9 mouse cellular contexts compared by ENCODE assay signal in genomic region chr8:11701033-11701362, GRCm38 (mm10). TPM values are rescaled to one million over a fixed set of nuclear protein-coding genes. Genes with fewer than 3 reads are reported as not detected.
A peak's percentile ranks its signal among the peaks of the same experiment; 100 is the strongest.
DNase-seq lines count a peak whose midpoint lies in the region; ATAC-seq and TF ChIP-seq lines count a peak whose summit lies in the region.
"Had no signal": no experiment of that assay in that cellular context is flagged by ENCODE, and none has a peak within 500 bp of the region (broad histone marks: within the 10 kb centered on the region; RNA-seq: fewer than 3 reads in every experiment).

1700016D06Rik (minus strand) TSS chr8:11701063.

- WGBS in heart, embryonic 10.5 days: 64% methylated on average over 6 of the region's 6 CpGs
- 75% methylated on average over 6 of the region's 6 CpGs for WGBS in hindbrain, embryonic 11.5 days
- 43% methylated on average over 6 of the region's 6 CpGs for WGBS in liver, postnatal 0 days (ENCODE audit: insufficient replicate concordance)

- peaks cover 24% of the 10 kb centered on the region for H3K4me1 ChIP-seq in heart, embryonic 10.5 days
- peaks cover 2% of the 10 kb centered on the region for H3K4me1 ChIP-seq in ES-Bruce4 (ENCODE audit: control insufficient read depth, insufficient read depth, low read length)
- 0 out of 2 replicates have a peak, but pooled peaks cover 4% of the 10 kb centered on the region for H3K4me1 ChIP-seq in hindbrain, embryonic 11.5 days (replicated peaks; ENCODE audit: control insufficient read depth, insufficient read depth, low read length)
- H3K4me1 ChIP-seq in liver, postnatal 0 days (ENCODE audit: insufficient read depth): no peaks in the 10 kb centered on the region

- H3K36me3 ChIP-seq in heart, embryonic 10.5 days: no peaks in the 10 kb centered on the region
- H3K36me3 ChIP-seq in ES-Bruce4 (ENCODE audit: control insufficient read depth, insufficient read depth, low read length, poor library complexity, severe bottlenecking): no peaks in the 10 kb centered on the region
- H3K36me3 ChIP-seq in hindbrain, embryonic 11.5 days (ENCODE audit: control insufficient read depth, insufficient read depth, low read length): no peaks in the 10 kb centered on the region
- no peaks in the 10 kb centered on the region for H3K36me3 ChIP-seq in liver, postnatal 0 days (replicated peaks; ENCODE audit: insufficient read depth, low read length)

- TF ChIP-seq POLR2A in ES-Bruce4 (IDR thresholded peaks at IDR 0.05; ENCODE audit: insufficient read depth, low read length): no peak

- peak within 1 kb of the TSS; percentile 48 for H3K4me3 ChIP-seq in heart, embryonic 10.5 days
- H3K4me3 ChIP-seq in ES-Bruce4 (ENCODE audit: low read depth, low read length): peak within 1 kb of the TSS; percentile 33
- no peak within 1 kb of the TSS for H3K4me3 ChIP-seq in hindbrain, embryonic 11.5 days (ENCODE audit: low read depth, low read length)
- no peak within 1 kb of the TSS for H3K4me3 ChIP-seq in liver, postnatal 0 days (ENCODE audit: low read depth, low read length)

- peak within 1 kb of the TSS; percentile 33 for H3K4me2 ChIP-seq in hindbrain, embryonic 11.5 days (replicated peaks; ENCODE audit: low read depth, low read length)
- H3K4me2 ChIP-seq in liver, postnatal 0 days (ENCODE audit: low read depth, low read length): peak within 1 kb of the TSS; percentile 26; the same call in 1 of the 2 replicates

- ATAC-seq in hindbrain, embryonic 11.5 days (ENCODE audit: low FRiP score): no peak
- ATAC-seq in liver, postnatal 0 days: no peak
- ATAC-seq in inflammation-experienced regulatory T-cells, adult 6 months: no peak

- peak within 1 kb of the TSS; percentile 6; the same call in 1 of the 2 replicates for H3K9ac ChIP-seq in ES-Bruce4 (ENCODE audit: low read depth, poor library complexity, severe bottlenecking)
- 0 out of 2 replicates have a peak within 1 kb of the TSS, but pooled peaks have one; percentile 37 for H3K9ac ChIP-seq in hindbrain, embryonic 11.5 days (ENCODE audit: low read depth, low read length)
- no peak within 1 kb of the TSS for H3K9ac ChIP-seq in liver, postnatal 0 days (replicated peaks)

- TF ChIP-seq EP300 in ES-Bruce4 (IDR thresholded peaks at IDR 0.05; ENCODE audit: insufficient read depth, low read depth, low read length): no peak
- no peak for TF ChIP-seq EP300 in liver, postnatal 0 days (IDR thresholded peaks at IDR 0.05; ENCODE audit: low read depth)

- peak within 1 kb of the TSS; percentile 39 for H3K27ac ChIP-seq in heart, embryonic 10.5 days
- H3K27ac ChIP-seq in ES-Bruce4 (ENCODE audit: insufficient read depth, low read length): no peak within 1 kb of the TSS
- H3K27ac ChIP-seq in hindbrain, embryonic 11.5 days (ENCODE audit: low read depth, low read length): no peak within 1 kb of the TSS
- no peak within 1 kb of the TSS for H3K27ac ChIP-seq in liver, postnatal 0 days (ENCODE audit: low read depth)

- no peaks in the 10 kb centered on the region for H3K9me3 ChIP-seq in heart, embryonic 10.5 days
- H3K9me3 ChIP-seq in ES-Bruce4 (replicated peaks; ENCODE audit: control insufficient read depth, insufficient read depth, low read length, poor library complexity, severe bottlenecking): no peaks in the 10 kb centered on the region
- no peaks in the 10 kb centered on the region for H3K9me3 ChIP-seq in hindbrain, embryonic 11.5 days (ENCODE audit: control insufficient read depth, low read length)
- H3K9me3 ChIP-seq in liver, postnatal 0 days (ENCODE audit: low read length): no peaks in the 10 kb centered on the region

- DNase-seq in heart, embryonic 10.5 days (ENCODE audit: low spot score): no peak
- DNase-seq in heart, adult 9 months (ENCODE audit: low spot score in 2 of 2): no peak
- DNase-seq in hindbrain, embryonic 11.5 days (ENCODE audit: low spot score): no peak
- no peak for DNase-seq in liver, postnatal 0 days
- no peak for DNase-seq in T-cell, adult 2 months (ENCODE audit: low spot score)
- DNase-seq in ovary, adult 18-20 months (ENCODE audit: low spot score): no peak

- no peak for TF ChIP-seq CTCF in ES-Bruce4 (IDR thresholded peaks at IDR 0.05; ENCODE audit: low read depth, low read length)
- TF ChIP-seq CTCF in liver, postnatal 0 days (IDR thresholded peaks at IDR 0.05; ENCODE audit: low read depth): no peak

- peaks cover 24% of the 10 kb centered on the region; the same call in 1 of the 2 replicates for H3K27me3 ChIP-seq in heart, embryonic 10.5 days (ENCODE audit: insufficient read depth, poor library complexity, severe bottlenecking)
- H3K27me3 ChIP-seq in ES-Bruce4 (ENCODE audit: control insufficient read depth, insufficient read depth, low read length, poor library complexity, severe bottlenecking): no peaks in the 10 kb centered on the region
- H3K27me3 ChIP-seq in hindbrain, embryonic 11.5 days (ENCODE audit: control insufficient read depth, insufficient read depth, low read length): no peaks in the 10 kb centered on the region
- H3K27me3 ChIP-seq in liver, postnatal 0 days (ENCODE audit: insufficient read depth, low read length): peaks cover 4% of the 10 kb centered on the region; the same call in 1 of the 2 replicates

RNA-seq across cellular contexts. Expression of gene 1700016D06Rik, which starts in this region (rescaled TPM):
- polyA plus RNA-seq in heart, embryonic 10.5 days (2016; fragmentation: Nextera tagmentation; extraction: Ambion mirVana): not detected in 2 replicates
- polyA plus RNA-seq in ES-Bruce4 (2011; ENCODE audit: insufficient read depth, insufficient read length, low read depth, missing spikeins): not detected in 2 replicates
- polyA plus RNA-seq in hindbrain, embryonic 11.5 days (2014; fragmentation: Nextera tagmentation; extraction: Ambion mirVana): not detected in 2 replicates
- not detected in 2 replicates for polyA plus RNA-seq in liver, postnatal 0 days (2015; fragmentation: Nextera tagmentation; extraction: Ambion mirVana)
- polyA plus RNA-seq in inflammation-experienced regulatory T-cells, adult 6 months (2017; shearing (Covaris generic)): not detected
- polyA plus RNA-seq: adrenal gland, adult 2 months had no signal

Comparison
In these comparisons a context has a peak if more than half of its experiments do, and no peak if none do; other contexts are left out.
1. H3K4me3 ChIP-seq: peak in heart, embryonic 10.5 days (single experiment) and ES-Bruce4 (single experiment); none in hindbrain, embryonic 11.5 days (single experiment) and liver, postnatal 0 days (single experiment).